Mouse (Mus musculus) adrenal gland, postnatal 10 days (tissue): ENCODE data around the gene Lama1. TPM values are rescaled to one million over a fixed set of nuclear protein-coding genes. Genes with fewer than 3 reads are reported as not detected.
"Not testable (repeated sequence)": the region's sequence is repeated elsewhere in the genome, so short reads cannot be mapped to it uniquely, and the experiment has no call there.

Experiments used
- DNase-seq: peaks from one replicate; pipeline ENCODE4 v3.0.0; 2021; ENCODE audit warnings: mixed read lengths
- total RNA-seq, 2 experiments: library from RNA; stranded (reverse); gene quantifications; 2 replicates each; pipeline ENCODE4 v1.2.3; 2021

Lama1 gene
- total RNA-seq, 2 experiments from 2014 or later, result 11.7 to 13.5 TPM

DNA sequence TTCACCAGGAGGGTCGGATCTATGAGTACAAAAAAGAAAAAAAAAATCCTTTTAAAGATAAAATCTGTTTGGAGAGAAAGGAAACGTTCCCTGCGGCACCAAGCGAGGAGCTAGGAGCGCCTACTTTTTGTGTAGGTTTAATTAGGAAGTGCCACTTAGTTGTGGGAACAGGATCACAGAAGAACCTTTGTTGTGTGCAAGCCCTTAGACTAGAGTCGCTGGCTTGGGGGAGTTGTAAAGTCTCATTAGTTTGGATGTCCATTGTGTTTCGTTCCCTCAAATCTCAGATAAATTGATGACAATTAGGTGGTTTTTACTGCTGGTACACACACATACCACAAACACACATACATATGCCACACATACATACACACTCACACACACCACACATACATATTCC is 25.0 kb downstream of the Lama1 start:
- DNase-seq, result no peak

DNA sequence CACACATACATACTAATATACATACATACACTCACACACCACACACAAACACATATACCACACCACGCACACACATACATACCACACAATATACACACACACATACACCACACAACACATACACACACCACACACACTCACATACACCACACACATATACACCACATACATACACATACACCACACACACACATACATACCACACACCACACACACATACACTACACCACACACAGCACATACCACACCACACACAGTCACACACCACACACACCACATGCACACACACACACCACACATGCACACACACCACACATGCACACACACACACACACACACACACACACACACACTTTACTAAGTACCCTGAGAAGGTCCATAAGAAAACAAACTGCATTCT is 25.5 kb downstream of the Lama1 start:
- DNase-seq, result no peak

DNA sequence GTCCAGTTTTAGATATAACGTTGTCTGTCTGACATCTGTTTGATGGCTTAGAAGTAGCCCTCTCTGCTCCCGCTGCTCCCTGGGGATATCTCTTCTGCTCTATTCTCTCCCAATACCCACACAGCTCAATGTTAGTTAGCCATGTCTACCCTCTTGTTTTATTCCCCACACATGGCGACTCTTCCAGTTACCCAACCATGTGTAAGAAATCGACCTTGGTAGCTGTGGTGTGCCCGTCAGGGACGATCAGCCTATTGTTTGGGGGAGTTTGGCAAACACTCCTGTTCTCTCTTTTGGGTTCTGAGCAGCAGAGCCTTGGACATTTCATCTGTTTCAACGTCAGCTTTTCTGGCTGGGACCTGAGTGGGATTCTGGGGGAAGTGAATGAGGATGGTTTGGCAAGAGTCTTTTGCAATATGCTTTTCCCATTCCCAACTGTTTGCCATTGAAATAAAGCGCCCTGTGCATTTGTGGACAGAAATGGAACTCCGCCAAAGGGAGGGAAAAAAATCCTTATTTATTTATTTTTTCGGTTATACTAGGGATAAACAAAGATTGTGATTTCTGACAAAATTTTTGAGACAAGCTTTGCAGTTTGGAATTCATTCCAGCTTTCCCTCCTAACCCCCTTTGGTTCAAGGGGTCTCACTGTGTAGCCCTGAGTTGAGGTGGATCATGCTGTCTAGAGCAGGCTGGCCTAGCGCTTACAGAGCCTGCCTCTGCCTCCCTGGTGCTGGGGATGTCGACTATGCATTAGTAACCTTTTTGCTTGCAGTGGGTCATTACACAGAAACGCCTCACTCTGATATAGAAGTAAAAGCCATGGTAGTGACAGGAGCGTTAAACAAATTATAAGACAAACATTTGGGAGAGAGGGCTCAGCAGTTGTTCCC is 26.4 kb downstream of the Lama1 start:
- no peak for DNase-seq

- no peak for DNase-seq
Observed at GRCm38 (mm10) chr17:67726601-67727000, 29.5 kb downstream of the Lama1 start.

DNA sequence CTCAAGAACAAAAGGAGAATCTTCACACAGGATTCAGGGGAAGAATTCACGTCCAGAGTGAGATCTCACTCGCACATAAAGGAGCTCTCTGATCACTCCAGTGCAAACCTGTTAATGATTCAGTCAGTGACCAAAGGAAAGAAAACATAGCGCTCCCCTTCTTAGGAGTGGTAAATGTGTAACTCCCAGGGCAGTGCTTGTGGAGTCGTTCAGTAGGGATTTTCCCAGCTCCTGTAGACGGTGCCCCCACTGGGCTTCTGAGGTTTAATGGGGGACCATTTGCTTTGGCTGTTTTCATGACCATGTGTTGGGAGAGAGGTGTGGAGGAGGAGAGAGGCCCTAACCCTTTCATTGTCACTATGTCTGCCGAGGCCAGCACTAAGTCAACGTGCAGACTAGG is 31.7 kb downstream of the Lama1 start:
- DNase-seq, result no peak

DNA sequence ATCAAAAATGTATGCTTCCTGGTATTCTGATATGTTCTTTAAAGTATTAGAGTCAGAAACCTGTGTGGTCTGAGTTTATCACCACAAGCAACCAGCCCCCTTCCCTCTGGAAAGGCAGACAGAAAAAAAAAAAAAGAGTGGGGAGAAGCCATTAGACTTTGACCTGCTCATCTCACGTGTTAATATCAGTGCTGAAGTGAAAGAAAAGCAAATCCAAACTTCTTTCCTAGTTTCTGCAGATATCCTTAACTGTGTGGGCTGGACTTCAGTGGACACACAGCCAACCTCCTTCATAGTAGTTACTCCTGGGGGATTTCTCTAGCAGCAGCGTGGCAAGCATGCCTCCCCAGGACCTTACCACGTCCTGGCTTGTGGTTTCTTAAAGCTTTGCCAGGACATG is 34.0 kb downstream of the Lama1 start:
- DNase-seq, result no peak

GRCm38 (mm10) chr17:67731964-67732363 is 34.9 kb downstream of the Lama1 start:
- DNase-seq, result peak; percentile 13

GRCm38 (mm10) chr17:67733516-67733915 is 36.5 kb downstream of the Lama1 start:
- peak; percentile 17 for DNase-seq

DNA sequence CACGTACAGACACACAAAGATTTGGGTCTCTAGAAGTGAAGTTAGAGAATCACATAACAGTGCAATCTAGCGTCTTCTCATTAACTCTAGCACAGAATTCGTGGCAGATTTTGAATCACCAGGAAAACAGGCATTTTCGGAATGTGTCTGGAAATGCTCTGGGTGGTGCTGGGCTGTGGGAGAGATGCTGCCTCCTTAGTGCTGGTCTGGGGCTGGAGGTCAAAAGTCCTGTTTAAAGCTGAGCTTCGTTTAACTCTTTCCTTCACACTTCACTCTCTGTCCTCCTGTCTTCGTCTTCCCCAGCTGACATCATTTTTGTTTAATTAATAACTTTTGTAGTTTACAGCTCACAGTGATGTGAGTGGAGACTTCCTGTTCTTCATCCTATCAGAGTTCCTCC is 38.7 kb downstream of the Lama1 start:
- no peak for DNase-seq

DNA sequence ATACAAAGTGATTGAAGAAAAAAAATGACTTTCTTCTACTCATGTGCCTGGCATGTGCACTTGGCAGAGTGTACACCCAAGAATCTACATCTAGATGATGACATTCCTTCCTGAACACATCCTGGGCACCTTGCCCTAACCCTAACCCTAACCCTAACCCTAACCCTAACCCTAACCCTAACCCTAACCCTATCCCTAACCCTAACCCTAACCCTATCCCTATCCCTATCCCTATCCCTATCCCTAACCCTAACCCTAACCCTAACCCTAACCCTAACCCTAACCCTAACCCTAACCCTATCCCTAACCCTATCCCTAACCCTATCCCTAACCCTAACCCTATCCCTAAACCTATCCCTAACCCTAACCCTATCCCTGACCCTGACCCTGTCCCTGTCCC is 44.2 kb downstream of the Lama1 start:
- not testable (repeated sequence) for DNase-seq

DNA sequence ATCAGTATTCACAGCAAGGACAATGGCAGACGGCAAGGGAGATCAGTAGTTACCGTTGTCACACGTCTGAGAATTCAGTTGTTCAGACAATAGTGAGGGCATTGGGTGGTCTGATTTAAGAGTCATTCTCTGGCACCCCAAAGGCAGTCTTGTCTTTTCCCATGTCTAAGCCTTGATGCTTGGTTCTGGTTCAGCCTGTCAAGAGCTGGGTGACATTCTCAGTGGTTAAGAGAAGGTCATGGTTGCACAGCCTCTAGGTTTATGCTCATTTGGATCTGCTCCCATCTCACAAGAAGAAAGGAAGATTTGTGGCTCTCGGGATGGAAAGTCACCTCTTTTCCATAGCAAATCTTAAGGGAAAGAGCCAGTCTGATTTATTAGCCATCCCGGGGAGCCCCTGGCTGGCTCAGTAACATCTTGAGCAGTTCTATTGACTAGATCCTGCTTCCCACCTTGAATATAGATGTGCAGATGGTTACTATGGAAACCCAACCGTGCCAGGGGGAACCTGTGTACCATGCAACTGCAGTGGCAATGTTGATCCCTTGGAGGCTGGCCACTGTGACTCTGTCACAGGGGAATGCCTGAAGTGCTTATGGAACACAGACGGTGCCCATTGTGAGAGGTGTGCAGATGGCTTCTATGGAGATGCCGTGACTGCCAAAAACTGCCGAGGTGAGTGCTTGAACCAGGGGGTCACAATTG is 67.3 kb downstream of the Lama1 start:
- DNase-seq, result no peak

- no peak for DNase-seq
Observed at GRCm38 (mm10) chr17:67773608-67774007, 76.5 kb downstream of the Lama1 start.

- peak; percentile 48 for DNase-seq
Observed at GRCm38 (mm10) chr17:67776764-67777163, 79.7 kb downstream of the Lama1 start.

GRCm38 (mm10) chr17:67779812-67780211 is 82.8 kb downstream of the Lama1 start:
- peak; percentile 22 for DNase-seq

DNA sequence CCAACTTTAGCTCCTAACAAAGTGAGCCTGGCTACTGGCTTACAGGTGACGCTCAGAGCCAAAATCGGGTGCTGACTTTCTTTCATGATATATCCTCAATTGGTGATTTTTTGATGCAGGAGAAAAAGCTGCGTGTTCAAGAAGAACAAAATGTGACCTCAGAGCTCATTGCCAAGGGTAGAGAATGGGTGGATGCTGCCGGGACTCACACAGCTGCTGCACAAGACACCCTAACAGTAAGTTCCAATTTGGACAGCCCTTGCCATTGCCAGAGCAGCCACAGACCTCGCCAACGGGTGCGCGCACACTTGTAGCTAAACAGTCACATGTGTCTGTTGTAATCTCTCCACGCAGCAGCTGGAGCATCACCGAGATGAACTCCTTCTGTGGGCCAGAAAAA is 94.0 kb downstream of the Lama1 start:
- no peak for DNase-seq

GRCm38 (mm10) chr17:67809171-67809570 is 112.1 kb downstream of the Lama1 start:
- no peak for DNase-seq

DNA sequence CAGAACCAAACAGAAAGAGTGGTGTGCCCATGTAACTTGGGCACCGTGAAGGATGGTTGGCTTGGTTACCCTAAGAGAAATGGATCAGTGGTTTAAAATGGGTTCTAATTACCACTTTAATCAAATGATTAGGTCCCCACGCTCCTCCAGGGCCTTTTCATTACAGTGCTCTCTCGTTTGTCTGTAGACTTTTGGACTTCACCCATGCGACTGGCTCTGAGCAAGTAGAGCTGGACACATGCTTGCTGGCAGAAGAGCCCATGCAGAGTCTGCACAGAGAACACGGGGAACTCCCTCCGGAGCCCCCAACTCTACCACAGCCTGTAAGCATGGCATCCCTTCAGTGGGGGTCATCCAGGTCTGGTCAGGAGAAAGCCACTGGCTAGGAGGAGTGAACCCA is 116.6 kb downstream of the Lama1 start:
- no peak for DNase-seq

DNA sequence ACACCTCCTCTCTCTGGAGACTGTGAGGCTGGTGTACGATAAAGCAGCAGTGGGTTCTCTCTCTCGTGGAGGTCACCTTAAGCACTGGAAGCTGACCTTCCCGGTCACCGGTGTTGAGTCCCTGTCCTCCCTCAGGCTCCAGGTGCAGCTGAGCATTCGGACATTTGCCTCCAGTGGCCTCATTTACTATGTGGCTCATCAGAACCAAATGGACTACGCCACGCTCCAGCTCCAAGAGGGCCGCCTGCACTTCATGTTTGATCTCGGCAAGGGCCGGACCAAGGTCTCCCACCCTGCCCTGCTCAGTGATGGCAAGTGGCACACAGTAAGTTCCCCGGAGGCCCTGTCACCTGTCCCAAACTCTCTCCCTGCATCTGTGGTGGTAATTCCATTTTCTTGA is 118.7 kb downstream of the Lama1 start:
- no peak for DNase-seq

DNA sequence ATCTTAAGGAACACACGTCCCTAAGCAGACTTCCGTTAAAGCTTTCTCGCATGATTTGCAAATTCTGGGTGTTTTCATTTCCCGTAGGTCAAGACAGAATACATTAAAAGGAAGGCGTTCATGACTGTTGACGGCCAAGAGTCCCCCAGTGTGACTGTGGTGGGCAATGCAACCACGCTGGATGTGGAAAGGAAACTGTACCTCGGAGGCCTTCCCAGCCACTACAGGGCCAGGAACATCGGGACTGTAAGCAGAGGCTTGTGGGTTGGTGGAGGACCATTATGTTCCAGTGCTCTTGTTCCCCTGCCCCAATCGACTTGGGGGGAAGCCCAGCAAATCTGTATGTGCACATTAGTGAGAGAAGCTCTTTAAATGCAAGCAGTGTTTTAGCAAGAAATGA is 119.9 kb downstream of the Lama1 start:
- no peak for DNase-seq

GRCm38 (mm10) chr17:67827431-67827830 is 130.4 kb downstream of the Lama1 start:
- no peak for DNase-seq

DNA sequence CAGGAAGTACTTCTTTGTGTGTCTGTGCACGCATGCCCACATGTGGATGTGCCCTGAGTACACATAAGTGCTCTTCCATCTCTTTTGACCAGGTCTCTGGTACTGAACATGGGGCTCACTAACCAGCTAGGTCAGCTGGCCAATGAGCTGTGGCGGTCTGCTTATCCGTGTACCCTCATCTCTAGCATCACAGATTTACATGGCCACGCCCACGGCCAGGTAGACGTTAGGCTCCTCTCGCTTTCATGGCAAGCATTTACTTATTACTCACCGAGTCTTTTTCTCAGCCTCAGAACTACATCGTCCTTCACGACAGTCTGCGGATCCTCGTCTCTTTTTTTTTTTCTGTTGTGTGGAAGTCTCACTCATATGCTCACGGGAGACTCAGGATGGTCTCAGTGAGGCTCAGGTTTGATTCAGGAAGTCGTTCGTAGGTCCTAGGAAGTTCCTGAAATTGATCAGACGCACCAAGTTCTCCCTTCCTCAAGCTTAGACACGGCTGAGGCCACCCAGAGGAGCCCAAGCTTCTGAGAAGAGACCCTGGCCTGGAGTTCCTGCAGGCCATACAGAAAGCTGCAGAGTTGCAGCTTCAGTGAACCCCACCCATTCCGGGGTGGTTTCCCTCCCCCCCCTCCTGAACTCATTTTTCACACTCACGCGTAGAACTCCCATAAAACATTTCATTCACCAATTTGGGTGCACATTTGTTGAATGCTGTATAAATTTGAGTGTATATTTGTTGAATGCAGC is 139.3 kb downstream of the Lama1 start:
- no peak for DNase-seq

DNA sequence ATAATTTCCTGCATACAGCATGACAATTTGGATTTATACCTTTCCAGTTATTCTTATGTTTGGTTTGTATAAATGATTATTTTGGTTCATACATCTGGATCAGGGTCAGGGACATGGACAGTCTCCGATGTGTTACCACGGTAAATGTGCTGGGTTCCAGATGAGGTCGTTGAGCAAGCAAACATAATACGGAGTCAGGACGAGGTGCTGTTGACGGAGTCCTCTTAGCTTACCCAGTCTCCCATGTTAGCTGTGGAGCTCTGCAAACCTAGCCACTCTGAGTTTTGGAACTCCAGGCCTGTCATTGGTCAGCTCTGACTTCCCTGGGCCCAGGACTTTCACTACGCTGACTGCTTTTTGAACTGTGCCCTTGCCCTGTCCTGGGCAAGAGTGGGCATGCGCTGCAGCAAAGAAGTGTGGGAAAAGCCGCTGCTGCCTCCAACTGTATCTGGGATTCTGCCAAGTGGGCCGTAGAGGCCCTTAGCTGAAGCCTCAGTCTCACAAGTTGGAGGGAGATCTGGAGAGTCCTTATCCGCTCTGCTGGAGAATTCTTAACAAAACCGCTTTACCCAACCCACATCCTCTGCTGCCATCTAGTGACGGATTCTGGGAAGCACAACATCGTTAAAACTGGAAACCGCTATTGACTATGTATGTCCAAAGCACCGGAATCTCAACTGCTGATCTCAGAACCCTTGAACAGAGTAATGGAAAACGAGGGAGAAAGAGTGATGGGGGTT is 140.5 kb downstream of the Lama1 start:
- peak; percentile 77 for DNase-seq
